Mouse (Mus musculus) myocyte (in vitro differentiated cells): ENCODE data around the gene Iars.

ENCODE experiments used
- E2F4 ChIP-seq: IDR thresholded peaks from one replicate; pipeline ENCODE4 v1.6.1; 2011; ENCODE audit warnings: mild to moderate bottlenecking, control low read depth, moderate library complexity; ENCODE audit not compliant: insufficient read depth
- MAX ChIP-seq: IDR thresholded peaks from one replicate; pipeline ENCODE4 v1.6.1; 2011; ENCODE audit warnings: low read depth, mild to moderate bottlenecking, control low read depth
- MYOD1 ChIP-seq, 3 experiments: IDR thresholded peaks; one replicate each; pipeline ENCODE4 v1.6.1; 2011; ENCODE audit warnings: control low read depth in 2 of 3, low read depth in 2 of 3, mild to moderate bottlenecking in 2 of 3, moderate library complexity in 1 of 3; ENCODE audit not compliant: insufficient read length in 2 of 3, control insufficient read depth in 1 of 3
- MYOG ChIP-seq, 3 experiments: IDR thresholded peaks; one replicate each; pipeline ENCODE4 v1.6.1; 2011; ENCODE audit warnings: control low read depth in 2 of 3, low read depth in 2 of 3, mild to moderate bottlenecking in 2 of 3; ENCODE audit not compliant: insufficient read length in 2 of 3, control insufficient read depth in 1 of 3, insufficient read depth in 1 of 3
- POLR2A ChIP-seq: IDR thresholded peaks from one replicate; pipeline ENCODE4 v1.6.1; 2011; ENCODE audit warnings: low read depth, mild to moderate bottlenecking, control low read depth, moderate library complexity; ENCODE audit not compliant: insufficient read length
- POLR2AphosphoS2 ChIP-seq: IDR thresholded peaks from one replicate; pipeline ENCODE4 v1.6.1; 2011; ENCODE audit warnings: low read depth, control low read depth; ENCODE audit not compliant: insufficient read length
- REST ChIP-seq: IDR thresholded peaks from one replicate; pipeline ENCODE4 v1.6.1; 2011; ENCODE audit warnings: mild to moderate bottlenecking, control low read depth, moderate library complexity; ENCODE audit not compliant: insufficient read depth, insufficient read length
- TCF12 ChIP-seq: IDR thresholded peaks from one replicate; pipeline ENCODE4 v1.6.1; 2011; ENCODE audit warnings: mild to moderate bottlenecking, control low read depth; ENCODE audit not compliant: poor library complexity, insufficient read depth, severe bottlenecking
- TCF3 ChIP-seq: IDR thresholded peaks from one replicate; pipeline ENCODE4 v1.6.1; 2011; ENCODE audit warnings: low read depth, control low read depth; ENCODE audit not compliant: insufficient read length
- USF1 ChIP-seq: IDR thresholded peaks from one replicate; pipeline ENCODE4 v1.6.1; 2011; ENCODE audit warnings: low read depth, mild to moderate bottlenecking, control low read depth, moderate library complexity

DNA sequence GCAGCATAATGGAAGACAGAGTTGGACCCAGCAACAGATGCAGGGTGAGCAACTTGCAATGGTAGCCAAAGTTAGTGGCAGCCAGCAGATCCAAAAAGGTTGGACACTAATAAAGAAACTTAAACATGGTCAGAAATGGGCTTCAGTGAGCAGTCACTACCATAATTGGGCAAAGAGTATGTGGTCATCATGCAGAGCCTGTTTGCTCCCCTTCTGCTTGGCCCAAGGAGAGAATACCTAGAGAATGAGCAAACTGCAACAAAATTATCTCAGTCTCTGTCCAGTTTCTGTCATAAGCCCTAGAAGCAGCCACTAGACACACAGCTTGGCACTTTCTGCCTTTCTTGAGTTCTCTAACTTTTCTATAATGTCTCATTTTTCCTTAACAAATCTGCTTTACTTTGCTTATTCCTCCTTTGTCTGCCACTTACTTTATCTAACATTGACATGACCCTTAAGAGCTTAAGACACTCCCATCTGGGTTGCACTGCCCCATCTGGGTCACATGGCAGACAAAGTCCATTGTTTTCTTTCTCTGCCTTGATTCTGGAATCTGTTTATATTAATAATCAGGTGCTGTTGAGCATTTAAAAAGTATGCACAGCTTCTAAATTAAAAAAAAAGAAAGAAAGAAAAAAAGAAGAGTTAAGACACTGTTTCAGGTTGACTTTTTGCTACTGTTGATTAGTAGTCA, 38.1 kb upstream of the Iars start:
- TF ChIP-seq POLR2A (no peak), REST (no peak), MYOD1 (IDR thresholded peaks at IDR 0.05; ENCODE audit: control insufficient read depth in 1 of 3, insufficient read length in 2 of 3, low read depth in 2 of 3) (no peak), USF1 (peak; percentile 72), POLR2AphosphoS2 (no peak), MAX (no peak), MYOG (IDR thresholded peaks at IDR 0.05; ENCODE audit: control insufficient read depth in 1 of 3, insufficient read depth in 1 of 3, insufficient read length in 2 of 3, low read depth in 2 of 3) (no peak), E2F4 (no peak), TCF3 (no peak), TCF12 (no peak)
